Mouse (Mus musculus): ENCODE data around the gene Smpdl3a. TPM values are rescaled to one million over a fixed set of nuclear protein-coding genes. Genes with fewer than 3 reads are reported as not detected.

Gene Smpdl3a
- polyA plus RNA-seq, 1 experiment from 2014 or later = 43.8 TPM

DNA sequence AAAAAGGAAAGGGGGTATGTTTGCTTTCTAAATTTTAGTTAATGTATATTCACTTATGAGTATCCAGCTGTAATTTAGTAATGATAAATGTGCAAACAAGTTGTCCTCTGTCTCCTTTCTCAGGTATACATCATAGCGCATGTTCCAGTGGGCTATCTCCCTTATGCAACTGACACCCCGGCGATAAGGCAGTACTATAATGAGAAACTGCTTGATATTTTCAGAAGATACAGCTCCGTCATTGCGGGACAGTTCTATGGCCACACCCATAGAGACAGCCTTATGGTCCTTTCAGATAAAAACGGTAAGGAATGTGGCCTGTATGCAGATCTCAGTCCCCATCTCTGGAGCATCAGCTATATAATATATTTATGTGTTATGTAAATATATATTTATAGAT is 13.6 kb downstream of the Smpdl3a start:
- Histone ChIP-seq H3K9me3 (replicated peaks; ENCODE audit: control insufficient read depth, low read length) (no peaks in the 10 kb centered on the region), H3K4me3 (replicated peaks; ENCODE audit: low read length) (no peak overlapping the region), H3K27ac (ENCODE audit: low read length) (no peak overlapping the region), H3K4me2 (ENCODE audit: low read depth, low read length) (no peak overlapping the region), H3K4me1 (ENCODE audit: control insufficient read depth, insufficient read depth, low read length) (no peaks in the 10 kb centered on the region), H3K27me3 (ENCODE audit: control insufficient read depth, insufficient read depth, low read length) (no peaks in the 10 kb centered on the region), H3K9ac (ENCODE audit: low read length) (no peak overlapping the region), H3K36me3 (ENCODE audit: control insufficient read depth, insufficient read depth, low read length) (no peaks in the 10 kb centered on the region)
- 89% methylated on average over 6 of the region's 6 CpGs for WGBS
- ATAC-seq (ENCODE audit: insufficient read depth, low FRiP score) = no peak

DNA sequence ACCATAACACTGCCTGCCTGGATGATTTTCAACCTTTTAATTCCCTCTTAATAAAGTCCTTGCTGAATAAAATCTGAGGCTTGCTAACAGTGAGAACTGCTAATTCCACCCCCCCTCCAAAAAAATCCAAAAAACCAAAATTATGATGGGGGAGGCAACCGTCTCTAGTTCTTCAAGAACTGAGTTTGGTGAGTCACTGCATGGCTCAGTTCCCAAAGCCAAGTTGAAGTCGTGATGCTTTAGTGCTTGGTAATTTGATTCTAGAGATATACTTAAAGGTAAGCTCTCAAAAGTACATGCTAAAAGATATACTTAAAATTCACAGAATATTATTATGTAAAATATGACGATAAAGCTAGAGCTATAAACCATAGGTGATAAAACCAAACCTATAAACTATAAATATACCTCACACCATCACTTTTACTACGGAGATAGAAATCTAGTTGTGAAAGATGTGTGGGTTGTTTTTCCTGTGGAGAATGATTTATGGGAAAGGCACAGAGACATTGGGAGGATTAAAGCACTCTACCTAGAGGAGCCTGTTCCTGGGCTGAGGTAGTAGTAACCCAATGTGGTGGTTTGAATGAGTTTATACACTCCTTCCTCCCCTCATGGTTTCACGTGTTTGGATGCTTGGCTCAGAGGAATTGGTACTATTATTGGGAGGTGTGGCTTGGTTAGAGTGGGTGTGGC is 18.2 kb downstream of the Smpdl3a start:
- Histone ChIP-seq H3K4me2 (ENCODE audit: low read depth, low read length) (no peak overlapping the region), H3K27ac (ENCODE audit: low read length) (no peak overlapping the region), H3K9me3 (replicated peaks; ENCODE audit: control insufficient read depth, low read length) (no peaks in the 10 kb centered on the region), H3K36me3 (ENCODE audit: control insufficient read depth, insufficient read depth, low read length) (no peaks in the 10 kb centered on the region), H3K4me3 (replicated peaks; ENCODE audit: low read length) (no peak overlapping the region), H3K9ac (ENCODE audit: low read length) (no peak overlapping the region), H3K27me3 (ENCODE audit: control insufficient read depth, insufficient read depth, low read length) (no peaks in the 10 kb centered on the region), H3K4me1 (ENCODE audit: control insufficient read depth, insufficient read depth, low read length) (no peaks in the 10 kb centered on the region)
- 78% methylated on average over 5 of the region's 5 CpGs for WGBS
- ATAC-seq (ENCODE audit: insufficient read depth, low FRiP score) = no peak

DNA sequence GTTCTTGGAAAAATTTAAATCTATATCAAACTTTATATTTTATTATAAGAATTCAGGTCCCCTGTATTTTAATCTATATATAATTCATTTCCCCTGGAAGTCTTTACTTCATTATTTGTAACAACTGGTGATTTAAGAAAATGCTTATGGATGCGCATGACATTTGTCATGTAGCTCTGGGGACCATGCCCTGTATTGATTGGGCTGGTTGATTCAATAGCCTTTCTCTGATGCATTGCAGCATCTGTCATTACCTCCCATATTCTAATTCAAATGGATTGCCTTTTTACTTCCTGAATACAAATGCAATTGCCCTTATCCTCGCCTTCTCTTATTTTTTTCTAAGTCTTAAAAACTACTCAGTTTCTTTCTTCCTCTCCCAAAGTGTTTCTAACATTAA is 20.2 kb downstream of the Smpdl3a start:
- no peaks in the 10 kb centered on the region for H3K4me1 ChIP-seq (ENCODE audit: control insufficient read depth, insufficient read depth, low read length)
- H3K9ac ChIP-seq (ENCODE audit: low read length) = no peak overlapping the region
- H3K9me3 ChIP-seq (replicated peaks; ENCODE audit: control insufficient read depth, low read length) = no peaks in the 10 kb centered on the region
- H3K27me3 ChIP-seq (ENCODE audit: control insufficient read depth, insufficient read depth, low read length) = no peaks in the 10 kb centered on the region
- no peak overlapping the region for H3K27ac ChIP-seq (ENCODE audit: low read length)
- 84% methylated on average over 2 of the region's 2 CpGs for WGBS
- H3K36me3 ChIP-seq (ENCODE audit: control insufficient read depth, insufficient read depth, low read length) = no peaks in the 10 kb centered on the region
- H3K4me2 ChIP-seq (ENCODE audit: low read depth, low read length) = no peak overlapping the region
- ATAC-seq (ENCODE audit: insufficient read depth, low FRiP score) = no peak
- no peak overlapping the region for H3K4me3 ChIP-seq (replicated peaks; ENCODE audit: low read length)

GRCm38 (mm10) chr10:57815869-57816268 is 21.7 kb downstream of the Smpdl3a start:
- no peak overlapping the region for H3K4me3 ChIP-seq (replicated peaks; ENCODE audit: low read length)
- ATAC-seq (ENCODE audit: insufficient read depth, low FRiP score) = no peak
- H3K27me3 ChIP-seq (ENCODE audit: control insufficient read depth, insufficient read depth, low read length) = no peaks in the 10 kb centered on the region

DNA sequence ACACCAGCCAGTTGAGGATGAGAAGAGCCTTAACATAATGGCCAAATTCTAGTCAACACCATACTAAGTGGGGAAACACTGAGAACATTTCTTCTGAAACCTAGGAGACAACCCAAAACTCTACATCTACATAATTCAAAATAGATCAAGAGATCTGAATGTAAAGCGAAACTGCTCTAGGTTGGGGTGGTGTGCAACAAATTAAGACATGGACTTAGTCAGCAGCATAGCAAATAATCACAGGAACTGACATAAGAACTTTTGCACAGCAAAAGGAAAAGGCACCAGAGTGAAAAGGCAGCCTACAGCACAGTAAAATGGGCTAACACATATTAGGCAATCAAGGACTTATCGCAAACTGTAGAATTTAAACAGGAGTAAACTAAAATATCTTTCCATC is 25.1 kb downstream of the Smpdl3a start:
- no peaks in the 10 kb centered on the region for H3K36me3 ChIP-seq (ENCODE audit: control insufficient read depth, insufficient read depth, low read length)
- no peak overlapping the region for H3K27ac ChIP-seq (ENCODE audit: low read length)
- 91% methylated on average over 2 of the region's 2 CpGs for WGBS
- no peaks in the 10 kb centered on the region for H3K9me3 ChIP-seq (replicated peaks; ENCODE audit: control insufficient read depth, low read length)
- no peaks in the 10 kb centered on the region for H3K27me3 ChIP-seq (ENCODE audit: control insufficient read depth, insufficient read depth, low read length)
- ATAC-seq (ENCODE audit: insufficient read depth, low FRiP score) = no peak
- no peak overlapping the region for H3K9ac ChIP-seq (ENCODE audit: low read length)
- H3K4me3 ChIP-seq (replicated peaks; ENCODE audit: low read length) = no peak overlapping the region
- no peak overlapping the region for H3K4me2 ChIP-seq (ENCODE audit: low read depth, low read length)
- H3K4me1 ChIP-seq (ENCODE audit: control insufficient read depth, insufficient read depth, low read length) = peaks cover 2% of the 10 kb centered on the region; the same call in 1 of the 2 replicates

More at GRCm38 (mm10) chr10:57815869-57816268, 21.7 kb downstream of the Smpdl3a start:
- H3K9ac ChIP-seq (ENCODE audit: low read length) = no peak overlapping the region
- no peaks in the 10 kb centered on the region for H3K9me3 ChIP-seq (replicated peaks; ENCODE audit: control insufficient read depth, low read length)
- H3K4me2 ChIP-seq (ENCODE audit: low read depth, low read length) = no peak overlapping the region
- no peak overlapping the region for H3K27ac ChIP-seq (ENCODE audit: low read length)
- H3K4me1 ChIP-seq (ENCODE audit: control insufficient read depth, insufficient read depth, low read length) = no peaks in the 10 kb centered on the region
- H3K36me3 ChIP-seq (ENCODE audit: control insufficient read depth, insufficient read depth, low read length) = no peaks in the 10 kb centered on the region
- 81% methylated on average over 6 of the region's 6 CpGs for WGBS

GRCm38 (mm10) chr10:57822473-57822872 is 28.3 kb downstream of the Smpdl3a start:
- peak; percentile 56; the same call in 1 of the 2 replicates for ATAC-seq (ENCODE audit: insufficient read depth, low FRiP score)
- Histone ChIP-seq H3K4me3 (replicated peaks; ENCODE audit: low read length) (no peak overlapping the region), H3K27me3 (ENCODE audit: control insufficient read depth, insufficient read depth, low read length) (no peaks in the 10 kb centered on the region), H3K4me2 (ENCODE audit: low read depth, low read length) (no peak overlapping the region), H3K27ac (ENCODE audit: low read length) (no peak overlapping the region), H3K36me3 (ENCODE audit: control insufficient read depth, insufficient read depth, low read length) (no peaks in the 10 kb centered on the region), H3K9ac (ENCODE audit: low read length) (no peak overlapping the region), H3K4me1 (ENCODE audit: control insufficient read depth, insufficient read depth, low read length) (peaks cover 2% of the 10 kb centered on the region; the same call in 1 of the 2 replicates), H3K9me3 (replicated peaks; ENCODE audit: control insufficient read depth, low read length) (no peaks in the 10 kb centered on the region)
- 32% methylated on average over 3 of the region's 3 CpGs for WGBS

DNA sequence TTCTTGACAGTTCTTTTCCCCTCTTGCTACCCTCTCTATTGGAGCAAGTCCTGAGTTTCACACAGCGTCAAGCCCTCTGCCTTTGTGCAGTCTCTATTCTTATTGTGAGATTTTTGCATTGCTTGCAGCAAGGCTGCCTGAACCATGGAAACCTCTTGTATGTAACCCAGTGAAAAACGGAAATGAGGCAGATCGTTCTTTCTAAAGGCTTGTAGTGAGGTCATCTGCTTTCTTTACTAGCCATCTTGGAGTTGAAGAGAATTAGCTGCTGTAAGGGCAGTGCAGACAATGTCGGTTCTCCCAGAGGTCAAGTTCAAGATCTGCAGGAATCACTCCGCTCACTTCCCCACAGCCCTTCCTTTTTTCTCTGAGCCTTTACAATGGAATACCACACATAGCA is 34.5 kb downstream of the Smpdl3a start:
- H3K4me1 ChIP-seq (ENCODE audit: control insufficient read depth, insufficient read depth, low read length) = no peaks in the 10 kb centered on the region
- H3K27ac ChIP-seq (ENCODE audit: low read length) = no peak overlapping the region
- no peaks in the 10 kb centered on the region for H3K36me3 ChIP-seq (ENCODE audit: control insufficient read depth, insufficient read depth, low read length)
- H3K27me3 ChIP-seq (ENCODE audit: control insufficient read depth, insufficient read depth, low read length) = no peaks in the 10 kb centered on the region
- WGBS = 70% methylated on average over 5 of the region's 5 CpGs
- no peak overlapping the region for H3K4me3 ChIP-seq (replicated peaks; ENCODE audit: low read length)
- no peak overlapping the region for H3K4me2 ChIP-seq (ENCODE audit: low read depth, low read length)
- no peak for ATAC-seq (ENCODE audit: insufficient read depth, low FRiP score)
- no peaks in the 10 kb centered on the region for H3K9me3 ChIP-seq (replicated peaks; ENCODE audit: control insufficient read depth, low read length)
- H3K9ac ChIP-seq (ENCODE audit: low read length) = no peak overlapping the region

DNA sequence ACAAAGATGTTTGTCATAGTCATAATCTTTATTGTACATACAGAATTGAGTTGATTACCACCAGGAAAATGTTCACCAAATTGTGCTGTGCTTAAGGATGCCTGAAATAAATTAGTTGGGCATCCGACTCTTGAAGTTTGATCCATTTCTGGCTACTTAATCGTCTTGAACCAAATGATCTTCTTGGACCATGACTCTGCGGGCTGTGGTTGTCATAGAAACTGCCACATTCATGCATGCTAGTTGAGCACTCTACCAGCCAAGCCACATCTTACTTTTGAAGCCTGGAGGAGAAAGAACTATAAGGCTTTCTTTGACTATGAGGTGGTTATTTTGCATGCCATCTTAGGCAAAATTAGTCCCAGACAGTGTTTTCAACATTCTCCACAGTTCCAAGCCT is 35.5 kb downstream of the Smpdl3a start:
- H3K27ac ChIP-seq (ENCODE audit: low read length) = no peak overlapping the region
- no peaks in the 10 kb centered on the region for H3K4me1 ChIP-seq (ENCODE audit: control insufficient read depth, insufficient read depth, low read length)
- ATAC-seq (ENCODE audit: insufficient read depth, low FRiP score) = no peak
- no peaks in the 10 kb centered on the region for H3K27me3 ChIP-seq (ENCODE audit: control insufficient read depth, insufficient read depth, low read length)
- H3K9me3 ChIP-seq (replicated peaks; ENCODE audit: control insufficient read depth, low read length) = no peaks in the 10 kb centered on the region
- H3K36me3 ChIP-seq (ENCODE audit: control insufficient read depth, insufficient read depth, low read length) = no peaks in the 10 kb centered on the region
- no peak overlapping the region for H3K4me2 ChIP-seq (ENCODE audit: low read depth, low read length)
- WGBS = 86% methylated on average over 3 of the region's 3 CpGs
- H3K9ac ChIP-seq (ENCODE audit: low read length) = no peak overlapping the region
- H3K4me3 ChIP-seq (replicated peaks; ENCODE audit: low read length) = no peak overlapping the region

- Histone ChIP-seq H3K4me1 (ENCODE audit: control insufficient read depth, insufficient read depth, low read length) (no peaks in the 10 kb centered on the region), H3K9ac (ENCODE audit: low read length) (no peak overlapping the region), H3K36me3 (ENCODE audit: control insufficient read depth, insufficient read depth, low read length) (no peaks in the 10 kb centered on the region), H3K9me3 (replicated peaks; ENCODE audit: control insufficient read depth, low read length) (no peaks in the 10 kb centered on the region), H3K27me3 (ENCODE audit: control insufficient read depth, insufficient read depth, low read length) (no peaks in the 10 kb centered on the region), H3K27ac (ENCODE audit: low read length) (no peak overlapping the region), H3K4me3 (replicated peaks; ENCODE audit: low read length) (no peak overlapping the region), H3K4me2 (ENCODE audit: low read depth, low read length) (no peak overlapping the region)
- 93% methylated on average over 1 of the region's 1 CpGs for WGBS
- no peak for ATAC-seq (ENCODE audit: insufficient read depth, low FRiP score)
Measured at GRCm38 (mm10) chr10:57835094-57835493, 41.0 kb downstream of the Smpdl3a start.
